Mouse (Mus musculus): Measurements from ENCODE around the gene Pde2a. TPM values are rescaled to one million over a fixed set of nuclear protein-coding genes. Genes with fewer than 3 reads are reported as not detected.
A peak's percentile ranks its signal among the peaks of the same experiment; 100 is the strongest.

The Pde2a gene
- polyA plus RNA-seq, 1 experiment from 2014 or later, result 11.5 TPM

GRCm38 (mm10) chr7:101454479-101454878, 33.0 kb downstream of the Pde2a start:
- Histone ChIP-seq H3K9me3 (no peaks in the 10 kb centered on the region), H3K4me1 (peaks cover 18% of the 10 kb centered on the region), H3K4me3 (no peak overlapping the region), H3K27ac (replicated peaks) (no peak overlapping the region), H3K9ac (no peak overlapping the region), H3K36me3 (no peaks in the 10 kb centered on the region), H3K4me2 (no peak overlapping the region), H3K27me3 (replicated peaks) (peaks cover 87% of the 10 kb centered on the region)
- WGBS, result 78% methylated on average over 9 of the region's 9 CpGs
- ATAC-seq (ENCODE audit: extremely low read depth, insufficient number of reproducible peaks, low FRiP score, low TSS enrichment), result no peak

GRCm38 (mm10) chr7:101455141-101455540, 33.6 kb downstream of the Pde2a start:
- Histone ChIP-seq H3K9ac (no peak overlapping the region), H3K4me2 (no peak overlapping the region), H3K27ac (replicated peaks) (no peak overlapping the region), H3K36me3 (no peaks in the 10 kb centered on the region), H3K9me3 (no peaks in the 10 kb centered on the region), H3K27me3 (replicated peaks) (peaks cover 84% of the 10 kb centered on the region), H3K4me3 (no peak overlapping the region), H3K4me1 (peaks cover 24% of the 10 kb centered on the region)
- no peak for ATAC-seq (ENCODE audit: extremely low read depth, insufficient number of reproducible peaks, low FRiP score, low TSS enrichment)
- 66% methylated on average over 6 of the region's 6 CpGs for WGBS

GRCm38 (mm10) chr7:101456318-101456717, 34.8 kb downstream of the Pde2a start:
- Histone ChIP-seq H3K4me2 (no peak overlapping the region), H3K27ac (replicated peaks) (no peak overlapping the region), H3K27me3 (replicated peaks) (peaks cover 84% of the 10 kb centered on the region), H3K9me3 (no peaks in the 10 kb centered on the region), H3K4me1 (peaks cover 29% of the 10 kb centered on the region), H3K9ac (peak overlapping the region; percentile 44; the same call in 1 of the 2 replicates), H3K4me3 (no peak overlapping the region), H3K36me3 (no peaks in the 10 kb centered on the region)
- no peak for ATAC-seq (ENCODE audit: extremely low read depth, insufficient number of reproducible peaks, low FRiP score, low TSS enrichment)
- WGBS, result 63% methylated on average over 4 of the region's 4 CpGs

- ATAC-seq (ENCODE audit: extremely low read depth, insufficient number of reproducible peaks, low FRiP score, low TSS enrichment), result no peak
- H3K4me2 ChIP-seq, result no peak overlapping the region
- H3K27me3 ChIP-seq (replicated peaks), result peaks cover 84% of the 10 kb centered on the region
- no peaks in the 10 kb centered on the region for H3K36me3 ChIP-seq
- no peak overlapping the region for H3K4me3 ChIP-seq
- H3K27ac ChIP-seq (replicated peaks), result no peak overlapping the region
- peaks cover 27% of the 10 kb centered on the region for H3K4me1 ChIP-seq
- WGBS, result 36% methylated on average over 5 of the region's 5 CpGs
- no peaks in the 10 kb centered on the region for H3K9me3 ChIP-seq
- H3K9ac ChIP-seq, result no peak overlapping the region
Observed at GRCm38 (mm10) chr7:101456789-101457188, 35.3 kb downstream of the Pde2a start.

- H3K4me2 ChIP-seq, result no peak overlapping the region
- peaks cover 27% of the 10 kb centered on the region for H3K4me1 ChIP-seq
- H3K27ac ChIP-seq (replicated peaks), result no peak overlapping the region
- WGBS, result 65% methylated on average over 5 of the region's 5 CpGs
- peaks cover 80% of the 10 kb centered on the region for H3K27me3 ChIP-seq (replicated peaks)
- ATAC-seq (ENCODE audit: extremely low read depth, insufficient number of reproducible peaks, low FRiP score, low TSS enrichment), result no peak
- no peak overlapping the region for H3K9ac ChIP-seq
- H3K9me3 ChIP-seq, result no peaks in the 10 kb centered on the region
- no peak overlapping the region for H3K4me3 ChIP-seq
- H3K36me3 ChIP-seq, result no peaks in the 10 kb centered on the region
Observed at GRCm38 (mm10) chr7:101457283-101457682, 35.8 kb downstream of the Pde2a start.

- H3K9ac ChIP-seq, result no peak overlapping the region
- WGBS, result 62% methylated on average over 8 of the region's 8 CpGs
- no peak overlapping the region for H3K27ac ChIP-seq (replicated peaks)
- peaks cover 31% of the 10 kb centered on the region for H3K4me1 ChIP-seq
- H3K36me3 ChIP-seq, result no peaks in the 10 kb centered on the region
- H3K9me3 ChIP-seq, result no peaks in the 10 kb centered on the region
- no peak for ATAC-seq (ENCODE audit: extremely low read depth, insufficient number of reproducible peaks, low FRiP score, low TSS enrichment)
- no peak overlapping the region for H3K4me3 ChIP-seq
- H3K4me2 ChIP-seq, result no peak overlapping the region
- H3K27me3 ChIP-seq (replicated peaks), result peaks cover 77% of the 10 kb centered on the region
Observed at GRCm38 (mm10) chr7:101457801-101458200, 36.3 kb downstream of the Pde2a start.

GRCm38 (mm10) chr7:101458278-101458781, 36.8 kb downstream of the Pde2a start:
- no peak for ATAC-seq (ENCODE audit: extremely low read depth, insufficient number of reproducible peaks, low FRiP score, low TSS enrichment)
- no peak overlapping the region for H3K9ac ChIP-seq
- peaks cover 72% of the 10 kb centered on the region for H3K27me3 ChIP-seq (replicated peaks)
- no peaks in the 10 kb centered on the region for H3K36me3 ChIP-seq
- H3K27ac ChIP-seq (replicated peaks), result no peak overlapping the region
- no peak overlapping the region for H3K4me2 ChIP-seq
- no peaks in the 10 kb centered on the region for H3K9me3 ChIP-seq
- 67% methylated on average over 4 of the region's 4 CpGs for WGBS
- H3K4me3 ChIP-seq, result no peak overlapping the region
- peaks cover 35% of the 10 kb centered on the region for H3K4me1 ChIP-seq

- H3K27ac ChIP-seq (replicated peaks), result no peak overlapping the region
- ATAC-seq (ENCODE audit: extremely low read depth, insufficient number of reproducible peaks, low FRiP score, low TSS enrichment), result no peak
- no peak overlapping the region for H3K9ac ChIP-seq
- H3K4me1 ChIP-seq, result peaks cover 42% of the 10 kb centered on the region
- WGBS, result 63% methylated on average over 9 of the region's 9 CpGs
- H3K4me3 ChIP-seq, result no peak overlapping the region
- no peak overlapping the region for H3K4me2 ChIP-seq
- peaks cover 62% of the 10 kb centered on the region for H3K27me3 ChIP-seq (replicated peaks)
- no peaks in the 10 kb centered on the region for H3K9me3 ChIP-seq
- H3K36me3 ChIP-seq, result no peaks in the 10 kb centered on the region
Observed at GRCm38 (mm10) chr7:101459305-101459813, 37.9 kb downstream of the Pde2a start.

GRCm38 (mm10) chr7:101459923-101460607, 38.6 kb downstream of the Pde2a start:
- Histone ChIP-seq H3K9ac (no peak overlapping the region), H3K9me3 (no peaks in the 10 kb centered on the region), H3K4me1 (peaks cover 47% of the 10 kb centered on the region), H3K36me3 (no peaks in the 10 kb centered on the region), H3K4me2 (no peak overlapping the region), H3K4me3 (no peak overlapping the region), H3K27me3 (replicated peaks) (peaks cover 55% of the 10 kb centered on the region), H3K27ac (replicated peaks) (no peak overlapping the region)
- no peak for ATAC-seq (ENCODE audit: extremely low read depth, insufficient number of reproducible peaks, low FRiP score, low TSS enrichment)
- 45% methylated on average over 10 of the region's 10 CpGs for WGBS

GRCm38 (mm10) chr7:101460608-101460957, 39.1 kb downstream of the Pde2a start:
- H3K9me3 ChIP-seq, result no peaks in the 10 kb centered on the region
- H3K4me1 ChIP-seq, result peaks cover 52% of the 10 kb centered on the region
- H3K4me2 ChIP-seq, result no peak overlapping the region
- H3K27me3 ChIP-seq (replicated peaks), result peaks cover 49% of the 10 kb centered on the region
- H3K27ac ChIP-seq (replicated peaks), result no peak overlapping the region
- no peak overlapping the region for H3K9ac ChIP-seq
- no peak for ATAC-seq (ENCODE audit: extremely low read depth, insufficient number of reproducible peaks, low FRiP score, low TSS enrichment)
- H3K36me3 ChIP-seq, result no peaks in the 10 kb centered on the region
- H3K4me3 ChIP-seq, result no peak overlapping the region
- WGBS, result 27% methylated on average over 10 of the region's 10 CpGs

- H3K9me3 ChIP-seq, result no peaks in the 10 kb centered on the region
- ATAC-seq (ENCODE audit: extremely low read depth, insufficient number of reproducible peaks, low FRiP score, low TSS enrichment), result no peak
- H3K9ac ChIP-seq, result no peak overlapping the region
- H3K27me3 ChIP-seq (replicated peaks), result peaks cover 40% of the 10 kb centered on the region
- H3K27ac ChIP-seq (replicated peaks), result no peak overlapping the region
- no peaks in the 10 kb centered on the region for H3K36me3 ChIP-seq
- peaks cover 58% of the 10 kb centered on the region for H3K4me1 ChIP-seq
- no peak overlapping the region for H3K4me3 ChIP-seq
- H3K4me2 ChIP-seq, result no peak overlapping the region
- WGBS, result 68% methylated on average over 11 of the region's 11 CpGs
Observed at GRCm38 (mm10) chr7:101461571-101461970, 40.1 kb downstream of the Pde2a start.

Data from heart, embryonic 13.5 days (tissue).